Mouse (Mus musculus) spleen, postnatal 4 days (tissue): Measurements from ENCODE around the gene Gm5617.
"Not testable (repeated sequence)": the region's sequence is repeated elsewhere in the genome, so short reads cannot be mapped to it uniquely, and the experiment has no call there.

Source experiments
- DNase-seq, 2 experiments: peaks; one replicate each; pipeline ENCODE4 v3.0.0; 2022; ENCODE audit warnings: low spot score in 2 of 2

Gene Gm5617

DNA sequence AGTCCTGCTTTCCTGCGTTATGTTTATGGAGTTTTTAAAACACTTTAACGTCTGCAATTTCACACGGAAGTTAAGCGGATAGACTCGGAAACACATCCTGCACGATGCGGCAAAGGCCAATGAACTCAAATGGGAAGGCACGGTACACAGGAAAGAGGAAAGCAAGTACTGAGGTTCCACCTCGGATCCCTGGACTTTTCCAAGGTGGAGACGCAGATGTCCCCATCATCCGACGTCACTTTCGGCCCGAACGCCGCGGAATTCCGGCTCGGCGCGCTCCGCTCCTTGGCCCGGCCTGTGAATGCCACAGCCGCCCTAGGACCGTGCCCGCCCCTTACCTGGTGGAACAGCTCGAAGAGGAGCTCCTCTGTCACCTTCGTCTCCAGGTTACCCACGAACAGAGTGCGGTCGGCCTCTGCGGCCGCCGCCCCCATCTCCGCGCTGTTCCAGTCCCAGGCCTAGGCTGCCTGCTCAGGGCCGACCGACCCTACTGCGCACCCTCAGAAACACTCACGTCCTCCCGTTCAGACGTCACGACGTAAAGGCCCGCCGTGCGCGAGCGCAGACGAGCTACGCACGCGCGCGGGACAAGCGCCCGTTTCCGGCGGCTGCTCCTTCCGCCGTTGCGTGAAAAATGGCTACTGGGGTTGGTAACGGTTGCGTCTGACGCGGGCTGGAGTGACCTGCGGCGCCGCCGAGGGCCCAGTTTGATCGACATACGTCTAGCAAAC, at the start of gene Gm5617, which contains the start of gene Rbm7:
Gene Gm5617 (plus strand): TSS at position 626 of the 731 bp plus-strand sequence.
Gene Rbm7 (minus strand): TSS at position 483 of the 731 bp plus-strand sequence.
- DNase-seq: peak; percentile 92 to 96

DNA sequence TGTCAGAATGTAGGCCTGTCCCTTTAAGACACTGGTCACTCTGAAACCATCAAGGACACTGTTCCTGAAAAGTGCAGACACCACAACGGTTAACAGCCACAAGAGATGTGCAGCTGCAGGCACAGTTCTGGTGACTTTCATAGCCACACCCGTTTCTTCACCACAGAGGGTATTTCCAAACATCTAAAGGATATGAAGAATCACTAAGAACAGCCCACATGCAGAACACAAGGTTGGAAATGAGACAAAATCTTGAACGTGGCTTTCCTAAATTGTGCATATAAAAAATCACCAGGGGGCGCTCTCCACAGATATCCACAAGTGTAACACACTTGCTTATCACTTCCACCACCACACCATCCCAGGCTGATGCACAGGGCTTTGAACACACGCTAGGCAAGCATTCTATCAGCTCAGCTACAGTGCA, 47.4 kb upstream of the Gm5617 start:
- peak; percentile 39 to 71 for DNase-seq

DNA sequence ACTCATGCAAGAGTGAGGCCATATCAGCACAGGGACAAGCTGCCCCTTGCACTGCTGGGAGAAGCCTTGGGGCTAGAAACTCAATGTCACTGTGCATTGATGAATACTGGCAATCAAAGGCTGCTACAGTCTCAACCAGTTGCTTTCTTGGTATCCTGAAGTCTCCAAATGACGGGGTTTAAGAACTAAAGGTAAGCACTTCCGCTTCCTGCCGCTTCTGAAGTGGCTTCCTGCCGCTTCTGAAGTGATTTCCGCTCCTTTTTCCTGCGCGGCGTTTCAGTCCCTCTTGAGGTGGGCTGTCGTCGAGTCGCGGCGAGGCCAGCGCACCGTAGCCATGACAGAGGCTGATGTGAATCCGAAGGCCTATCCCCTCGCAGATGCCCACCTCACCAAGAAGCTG, 45.2 kb upstream of the Gm5617 start:
- peak; percentile 6 to 40 for DNase-seq

DNA sequence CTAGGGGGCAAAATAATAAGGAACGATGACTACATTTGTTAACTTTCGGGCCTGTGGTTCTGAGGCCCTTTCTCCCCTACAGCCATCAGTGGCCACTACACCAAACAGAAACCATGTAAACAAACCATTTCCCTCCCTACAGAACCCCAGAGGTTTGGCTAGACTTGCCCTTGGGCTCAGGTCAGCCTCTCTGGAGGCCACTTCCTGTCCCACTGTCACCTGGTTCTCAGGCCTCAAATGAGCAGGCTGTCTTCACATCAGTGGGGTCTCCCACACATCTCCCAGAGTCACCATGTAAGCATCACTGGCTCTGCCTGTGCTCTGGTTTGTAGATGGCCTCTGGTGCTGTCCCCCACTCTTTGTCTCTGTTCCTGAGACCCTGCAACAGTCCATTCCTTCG, 39.3 kb upstream of the Gm5617 start:
- peak; percentile 8 to 51 for DNase-seq

DNA sequence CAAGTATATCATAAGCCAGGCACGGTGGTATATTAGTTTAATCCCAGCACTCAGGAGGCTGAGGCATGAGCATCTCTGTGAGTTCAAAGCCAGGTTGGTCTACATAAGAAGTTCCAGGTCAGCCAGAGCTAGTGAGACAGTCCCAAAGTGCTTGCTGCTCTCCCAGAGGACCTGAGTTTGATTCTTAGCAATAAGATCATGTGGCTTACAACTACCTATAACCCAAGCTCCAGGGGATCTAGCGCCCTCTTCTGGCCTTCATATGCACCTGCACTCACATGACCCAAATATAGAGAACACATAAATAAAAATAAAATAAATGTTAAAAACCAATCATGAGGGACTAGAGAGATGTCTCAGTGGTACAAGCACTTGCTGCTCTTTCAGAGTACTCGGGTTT, 36.4 kb upstream of the Gm5617 start:
- DNase-seq: peak; percentile 13 to 58

DNA sequence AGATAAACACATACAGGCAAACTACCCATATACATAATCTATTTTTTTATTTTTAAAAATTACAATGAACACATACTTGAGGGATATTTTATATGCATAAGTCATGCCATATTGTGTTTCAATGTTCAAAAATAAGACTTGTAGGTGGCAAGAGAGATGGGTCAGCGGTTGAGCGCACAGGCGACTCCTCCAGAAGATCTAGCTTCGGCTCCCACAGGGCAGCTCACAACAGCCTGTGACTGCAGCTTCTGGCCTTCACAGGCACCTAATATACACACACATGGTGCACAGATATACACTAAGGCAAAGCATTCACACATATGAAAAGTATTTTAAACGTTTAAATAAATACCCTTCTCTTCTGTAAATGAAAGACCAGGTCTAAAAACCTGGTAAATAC, 35.9 kb upstream of the Gm5617 start:
- DNase-seq: peak; percentile 4 to 55

DNA sequence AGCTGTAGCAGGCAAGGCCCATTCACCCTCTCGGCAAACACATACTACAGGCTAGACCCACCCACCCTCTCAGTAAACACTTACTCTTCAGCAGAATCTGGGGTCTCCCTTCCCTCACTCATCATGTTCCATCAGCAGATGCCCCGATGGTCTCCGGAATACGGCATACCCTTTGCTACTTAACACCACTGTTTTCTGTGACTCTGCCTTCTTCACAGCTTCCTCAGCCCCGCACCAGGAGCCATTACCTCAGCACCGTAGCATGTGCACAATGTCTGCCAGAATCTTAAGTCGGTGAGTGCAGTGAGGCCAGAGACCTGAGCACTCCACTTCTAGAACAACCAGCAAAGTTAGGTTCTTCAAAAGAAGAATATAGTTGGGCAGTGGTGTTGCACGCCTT, 34.5 kb upstream of the Gm5617 start:
- DNase-seq: no peak

DNA sequence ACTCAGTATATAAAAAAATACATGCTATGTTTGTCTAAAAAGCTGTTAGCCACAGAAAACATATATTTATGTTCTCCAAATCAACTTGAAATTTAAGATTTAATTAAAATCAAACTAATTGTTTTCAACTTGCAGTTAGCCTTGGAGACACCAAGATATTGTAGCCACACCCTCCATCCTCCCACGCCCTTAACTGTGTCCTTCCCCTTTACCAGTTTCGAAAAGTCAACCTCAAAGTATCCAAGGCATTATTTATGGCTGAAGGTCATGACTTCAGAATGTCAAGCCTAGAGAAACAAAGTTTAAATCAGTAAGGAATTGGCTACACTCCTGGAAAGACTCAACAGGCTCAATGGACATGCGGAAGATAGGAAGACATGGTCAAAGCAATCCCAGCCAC, 33.7 kb upstream of the Gm5617 start:
- DNase-seq: no peak

DNA sequence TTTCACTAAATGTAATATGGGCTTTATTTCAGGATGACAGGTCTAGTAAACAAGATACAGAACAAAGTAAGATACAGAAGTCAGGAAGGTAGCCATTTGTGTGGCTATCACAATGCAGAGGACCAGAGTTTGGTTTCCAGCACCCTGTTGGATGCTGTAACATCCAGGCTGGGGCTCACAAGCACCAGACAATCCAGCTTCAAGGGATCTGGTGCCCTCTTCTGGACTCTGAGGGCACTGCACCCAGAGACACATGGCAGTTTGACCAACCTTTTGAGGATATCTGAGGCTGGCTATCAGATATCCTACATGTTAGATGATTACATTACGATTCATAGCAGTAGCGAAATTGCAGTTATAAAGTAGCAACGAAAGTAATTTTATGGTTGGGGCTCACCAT, 29.6 kb upstream of the Gm5617 start:
- no peak for DNase-seq

DNA sequence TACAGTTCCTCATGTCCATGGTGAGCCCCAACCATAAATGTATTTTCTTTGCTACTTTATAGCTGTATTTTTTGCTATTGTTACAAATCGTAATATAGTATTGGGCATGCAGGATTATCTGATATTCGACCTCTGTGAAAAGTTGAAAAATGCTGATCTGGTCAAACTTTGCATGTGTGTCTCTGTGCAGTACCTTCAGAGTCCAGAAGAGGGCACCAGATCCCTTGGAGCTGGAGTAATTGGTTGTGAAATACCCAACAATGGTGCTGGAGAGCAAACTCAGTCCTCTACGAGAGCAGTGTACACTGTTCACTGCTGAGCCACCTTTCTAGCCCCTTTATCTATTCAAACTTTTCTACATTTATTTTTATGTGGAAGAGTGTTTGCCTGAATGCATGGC, 28.4 kb upstream of the Gm5617 start:
- DNase-seq: peak; percentile 76 to 90

DNA sequence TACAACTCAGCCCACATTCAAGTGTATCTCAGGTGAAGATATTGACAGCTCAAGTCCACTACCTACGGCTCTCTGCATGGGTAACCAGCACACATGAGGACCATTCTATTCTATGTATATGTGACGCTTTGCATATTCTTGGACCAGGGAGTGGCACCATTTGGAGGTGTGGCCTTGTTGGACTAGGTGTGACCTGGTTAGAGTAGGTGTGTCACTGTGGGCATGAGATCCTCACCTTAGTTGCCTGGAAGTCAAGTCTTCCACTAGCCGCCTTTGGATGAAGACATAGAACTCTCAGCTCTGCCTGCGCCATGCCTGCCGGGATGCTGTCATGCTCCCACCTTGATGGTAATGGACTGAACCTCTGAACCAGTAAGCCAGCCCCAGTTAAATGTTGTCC, 27.8 kb upstream of the Gm5617 start:
- not testable (repeated sequence) for DNase-seq

DNA sequence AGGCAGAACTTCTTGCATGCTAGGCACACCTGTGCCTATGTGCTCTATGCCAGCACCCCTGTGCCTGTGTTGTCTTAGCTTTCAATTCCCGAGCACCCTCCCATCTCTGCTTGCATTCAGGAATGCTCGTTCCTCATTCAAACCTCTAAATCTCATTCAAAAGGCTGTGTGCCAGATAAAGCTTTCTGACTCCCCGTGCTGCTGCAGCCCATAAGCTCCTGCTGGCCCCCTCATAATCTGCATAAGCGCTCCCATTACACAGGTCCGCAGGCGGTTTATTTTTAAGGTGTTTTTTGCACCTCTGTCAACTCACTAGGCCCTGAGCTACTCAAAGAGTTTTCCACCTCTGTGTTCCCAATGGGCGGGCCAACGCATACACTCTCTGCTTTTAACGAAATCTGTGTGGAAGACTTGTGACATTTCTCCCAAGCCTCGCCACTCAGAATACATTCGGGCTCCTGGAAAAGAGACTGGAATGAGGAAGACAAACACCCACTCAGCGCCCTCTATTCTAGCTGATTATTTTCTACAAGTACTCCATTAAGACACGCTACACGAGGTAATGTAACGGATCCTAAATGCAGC, 22.7 kb upstream of the Gm5617 start:
- no peak for DNase-seq

DNA sequence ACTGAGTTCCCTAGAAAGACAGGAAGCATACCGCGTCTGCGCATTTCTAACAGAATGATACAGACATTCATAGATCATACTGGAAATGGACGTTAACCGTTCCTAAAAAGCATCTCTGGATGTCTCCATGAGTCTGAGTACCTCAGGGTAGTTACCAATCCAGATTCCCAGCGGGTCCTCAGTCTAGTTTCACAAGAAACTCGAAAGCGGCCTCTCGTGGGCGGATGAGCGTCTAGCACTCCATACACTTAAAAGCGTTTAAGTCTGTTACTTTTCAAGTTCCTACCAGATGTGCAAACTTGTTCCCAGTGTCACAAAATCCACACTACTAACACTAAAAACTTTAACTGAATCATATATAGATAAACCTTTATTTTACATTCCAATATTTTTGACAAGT, 22.1 kb upstream of the Gm5617 start:
- no peak for DNase-seq

DNA sequence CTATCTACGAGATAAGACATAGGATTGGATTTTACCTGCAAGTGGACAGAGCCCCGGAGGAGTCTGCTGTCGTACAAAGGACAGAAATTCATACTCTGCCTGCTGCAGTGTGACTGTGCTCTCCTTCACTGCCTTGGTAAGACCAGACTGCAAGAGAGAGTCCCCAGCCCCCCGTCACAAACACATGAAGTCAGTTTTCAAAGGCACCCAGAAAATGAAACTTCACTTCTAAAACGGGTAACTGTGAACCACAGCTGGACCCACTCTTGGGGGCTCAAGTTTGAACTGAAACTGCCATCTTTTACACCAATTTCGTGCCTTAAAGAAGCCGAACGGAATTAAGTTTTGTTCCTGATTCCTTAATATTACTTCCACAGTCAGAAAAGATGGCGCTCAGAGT, 20.9 kb upstream of the Gm5617 start:
- no peak for DNase-seq

DNA sequence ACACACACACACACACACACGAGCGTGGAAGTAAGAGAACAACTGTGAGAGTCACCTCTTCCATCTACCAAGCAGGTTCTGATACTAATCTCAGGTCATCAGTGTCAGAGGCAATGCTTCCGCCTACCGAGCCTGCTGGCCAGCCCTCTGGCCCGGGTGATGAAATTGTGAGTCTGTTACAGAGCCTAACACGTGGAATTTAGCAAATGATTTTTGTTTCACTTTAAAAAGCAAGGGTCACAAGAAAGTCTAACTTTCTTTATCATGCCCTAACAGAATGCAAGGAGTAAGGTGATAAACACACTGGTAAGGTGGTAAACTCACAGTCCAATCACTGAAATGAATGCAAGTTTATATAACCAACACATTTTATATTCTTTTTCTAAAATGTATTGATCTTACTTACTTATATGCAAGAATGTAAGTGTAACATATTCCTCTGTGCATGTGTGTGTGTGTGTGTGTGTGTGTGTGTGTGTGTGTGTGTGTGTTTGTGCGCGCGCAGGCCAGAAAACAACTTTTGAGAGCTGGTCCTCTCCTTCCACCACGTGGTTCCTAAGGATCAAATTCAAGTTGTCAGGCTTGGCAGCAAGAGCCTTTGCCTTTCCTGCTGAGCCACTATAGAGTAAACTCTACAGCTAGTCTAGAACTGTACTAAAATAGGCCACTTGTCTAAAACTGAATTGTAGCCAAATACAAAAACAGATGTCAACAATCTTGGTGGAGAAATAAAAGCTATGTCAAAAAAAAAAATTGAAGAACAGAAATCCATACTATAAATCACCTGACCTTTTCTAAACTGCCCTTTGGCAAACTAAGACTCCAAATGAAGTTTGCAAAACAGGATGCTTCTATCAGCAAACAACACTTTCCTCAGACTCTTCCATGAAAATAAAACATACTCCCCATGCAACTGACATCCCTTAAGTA, 18.7 kb upstream of the Gm5617 start:
- DNase-seq: no peak

DNA sequence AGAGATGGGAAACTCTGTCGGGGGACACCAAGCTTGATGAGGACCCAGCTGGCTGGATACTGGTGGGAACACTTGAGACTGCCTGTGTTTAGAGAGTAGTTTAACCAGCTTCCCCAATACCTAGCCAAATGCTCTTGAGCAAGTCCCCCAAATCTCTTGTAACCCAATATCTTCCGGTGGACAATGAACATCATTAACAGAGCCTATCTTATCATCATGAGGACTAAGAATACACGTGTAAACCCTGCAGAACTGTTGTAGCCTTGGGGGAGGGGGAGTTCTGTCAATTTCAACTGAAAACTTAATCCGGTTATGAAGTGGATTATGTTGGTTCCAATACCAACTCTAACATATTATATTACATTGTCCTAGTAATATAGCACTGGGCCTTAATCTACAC, 16.4 kb upstream of the Gm5617 start:
- DNase-seq: no peak

DNA sequence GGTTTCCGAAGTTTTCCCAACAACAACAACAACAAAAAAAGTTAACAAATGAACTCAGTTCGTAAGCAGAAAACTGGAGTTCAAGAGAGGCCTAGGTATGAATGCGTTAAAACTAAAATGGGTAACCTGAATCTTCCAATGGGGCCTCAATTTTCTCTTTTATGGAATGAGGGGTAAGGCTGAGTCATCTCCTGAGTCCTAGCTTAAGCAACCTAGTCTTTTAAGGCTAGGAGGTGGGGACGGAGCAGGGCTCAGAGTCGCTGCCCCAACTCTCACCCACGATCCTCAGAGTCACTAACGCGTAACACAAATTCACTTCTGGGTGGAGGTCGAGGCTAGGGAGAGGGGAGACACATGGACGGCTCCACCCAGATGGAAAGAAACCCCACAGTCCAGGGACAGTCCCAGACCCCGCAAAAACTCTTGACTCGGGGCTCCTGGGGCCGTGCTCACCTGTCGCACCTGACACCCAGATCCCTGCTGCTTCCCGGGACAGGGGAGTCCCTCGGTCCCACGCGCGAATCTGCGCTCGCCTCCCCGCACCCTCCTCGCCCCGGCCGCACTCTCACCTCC, 15.3 kb upstream of the Gm5617 start:
- no peak for DNase-seq

DNA sequence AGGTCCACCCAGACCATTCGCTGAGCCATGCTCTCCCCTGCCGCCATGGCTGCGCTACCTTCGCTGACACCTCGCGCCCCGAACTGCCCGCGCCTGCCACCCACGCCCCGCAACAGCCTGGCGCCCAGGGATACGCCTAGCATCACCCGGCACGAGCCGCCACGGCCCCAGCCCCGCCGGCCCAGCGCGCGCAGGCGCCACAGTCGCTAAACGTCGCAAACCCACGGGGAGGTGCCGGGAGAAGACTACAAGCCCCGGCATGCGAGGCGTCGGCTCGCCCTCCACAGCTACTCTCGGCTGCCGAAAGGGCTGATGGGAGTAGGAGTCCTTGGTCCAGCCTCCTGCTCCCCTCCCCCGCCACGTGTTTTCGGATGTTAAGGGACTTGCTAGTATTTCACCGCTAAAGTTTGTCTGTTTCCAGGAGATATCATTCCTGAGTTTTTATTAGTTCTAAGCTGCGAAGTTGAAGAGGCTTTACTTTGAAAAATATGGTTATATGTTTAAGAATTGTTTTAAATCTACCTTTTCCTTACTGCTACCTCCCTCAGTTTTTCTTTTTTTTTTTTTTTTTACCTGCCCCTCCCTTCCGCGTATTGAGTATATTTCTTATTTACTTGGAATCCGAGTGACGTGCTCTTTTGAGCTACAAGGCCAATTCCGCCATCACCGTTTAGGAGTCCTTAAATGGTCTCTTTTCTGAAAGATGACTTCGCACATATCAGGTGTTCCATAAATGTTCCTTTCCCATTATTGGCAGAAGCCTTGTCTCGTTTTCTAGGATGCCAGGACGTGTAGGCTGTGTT, 14.6 kb upstream of the Gm5617 start, which contains the start of gene Rexo2:
Gene Rexo2 (minus strand): TSS at position 213 of the 803 bp plus-strand sequence.
- peak; percentile 94 to 95 for DNase-seq

DNA sequence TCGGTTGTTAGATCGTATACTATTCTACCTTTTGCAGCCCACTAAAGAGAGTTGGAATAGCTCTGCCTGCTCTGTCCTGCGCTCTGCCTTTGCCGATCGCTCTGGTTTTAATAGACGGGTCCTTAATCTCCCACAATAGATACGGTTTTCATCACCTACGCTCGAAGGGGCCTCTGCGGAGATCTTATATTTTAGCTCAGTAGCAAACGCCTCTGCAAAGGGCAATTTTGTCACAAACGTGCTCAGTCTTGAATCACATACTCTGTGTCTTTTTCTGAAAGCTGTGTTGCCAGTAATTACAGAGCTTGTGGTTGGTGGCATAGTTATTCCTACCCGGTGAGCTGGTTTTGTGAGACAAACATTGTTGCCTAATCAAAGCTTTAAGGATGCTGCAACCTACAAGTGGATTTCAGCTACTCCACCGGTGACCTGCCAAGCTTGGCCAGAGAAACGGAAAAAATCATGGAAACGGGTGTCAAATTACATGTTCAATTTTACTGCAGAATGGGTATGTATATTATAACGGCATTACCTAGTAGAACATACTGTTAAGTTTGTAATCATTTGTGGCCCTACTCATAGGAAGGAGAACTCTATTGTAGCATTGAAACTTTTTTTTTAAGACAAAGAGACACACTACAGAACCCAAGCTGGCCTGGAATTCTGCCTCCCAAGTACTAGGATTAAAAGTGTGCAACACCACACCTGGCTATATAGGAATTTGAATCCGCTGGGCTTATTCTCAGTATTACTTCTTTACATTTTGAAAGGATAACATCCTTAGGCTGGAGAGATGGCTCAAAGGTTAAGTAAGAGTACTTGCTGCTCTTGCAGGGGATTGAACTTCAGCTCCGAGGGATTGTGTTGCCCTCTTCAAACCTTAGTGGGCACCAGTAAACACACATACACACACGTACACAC, 13.8 kb upstream of the Gm5617 start:
- DNase-seq: no peak

DNA sequence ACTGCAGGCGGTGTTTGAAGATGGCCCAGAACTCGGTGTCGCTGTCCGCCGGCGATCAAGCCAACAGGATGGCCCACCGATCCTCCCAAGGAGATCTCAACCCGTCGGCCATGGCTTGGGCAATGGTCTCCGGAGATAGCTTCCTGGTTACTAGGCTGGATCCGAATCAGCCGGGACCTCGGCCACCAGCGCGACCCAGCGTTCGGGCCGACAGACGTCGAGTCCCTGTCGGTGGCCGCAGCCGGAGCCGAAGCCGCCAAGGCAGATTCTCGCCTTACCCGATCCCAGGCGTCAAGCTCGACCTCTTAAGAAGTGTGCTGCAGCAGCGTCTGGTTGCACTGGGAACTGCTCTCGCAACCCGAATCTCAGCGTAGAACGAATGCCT, 298 bp downstream of the Gm5617 start:
- DNase-seq: no peak
